Mouse (Mus musculus) kidney, postnatal 14 days (tissue): ENCODE measurements at regions not wholly inside any gene's neighbourhood (a gene's known extent, or its start where the extent isn't known, plus 50 kb on each side); places are given as distances from the start of the nearest gene placed in this dataset.

Source experiments
- DNase-seq: peaks from one replicate; pipeline ENCODE4 v3.0.0; 2022; ENCODE audit warnings: mixed read lengths

DNA sequence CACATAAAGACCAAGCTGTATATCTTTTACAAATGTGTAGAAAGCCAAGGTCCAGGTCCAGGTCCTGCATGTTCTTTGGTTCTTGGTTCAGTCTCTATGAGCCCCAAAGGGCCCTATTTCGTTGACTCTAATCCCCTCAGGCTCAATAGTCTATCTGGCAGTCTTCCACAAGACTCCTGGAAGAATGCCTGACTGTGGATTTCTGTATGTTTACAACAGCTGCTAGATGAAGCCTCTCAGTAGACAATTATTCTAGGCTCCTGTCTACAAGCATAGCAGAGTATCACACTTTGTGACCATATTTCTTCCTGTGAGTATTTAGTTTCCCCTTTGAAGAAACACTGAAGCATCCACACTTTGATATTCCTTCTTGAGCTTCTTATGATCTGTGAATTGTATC lies 374.6 kb upstream of the Slit2 start:
- DNase-seq: peak; percentile 16
